Mouse (Mus musculus): ENCODE results near the gene Rsc1a1.

GRCm38 (mm10) chr4:141651944-141652343 lies 33.5 kb downstream of the Rsc1a1 start:
- TF ChIP-seq CTCF (IDR thresholded peaks at IDR 0.05; ENCODE audit: low read depth, low read length) (no peak), POLR2A (IDR thresholded peaks at IDR 0.05; ENCODE audit: extremely low read depth, insufficient read depth, low read length) (no peak)
